Mouse (Mus musculus) telencephalon, adult 2 months (tissue): ENCODE measurements around the gene Mcts2.
"Not testable (repeated sequence)": the region's sequence is repeated elsewhere in the genome, so short reads cannot be mapped to it uniquely, and the experiment has no call there.

Experiments
- DNase-seq: peaks from one replicate; pipeline ENCODE4 v3.0.0-alpha.2; 2011; ENCODE audit warnings: low read depth, low spot score

The Mcts2 gene

GRCm38 (mm10) chr2:152686806-152687267, at the start of gene Mcts2:
TSS of gene Mcts2 (plus strand) at chr2:152687035.
- DNase-seq = peak; percentile 98

- no peak for DNase-seq
These were observed 49.5 kb upstream of the Mcts2 start for GRCm38 (mm10) chr2:152637381-152637780.

GRCm38 (mm10) chr2:152638865-152639264, 48.0 kb upstream of the Mcts2 start:
- DNase-seq = no peak

GRCm38 (mm10) chr2:152639406-152640113, 47.3 kb upstream of the Mcts2 start:
- no peak for DNase-seq

- DNase-seq = no peak
These were observed 33.8 kb upstream of the Mcts2 start for GRCm38 (mm10) chr2:152652901-152653620.

- DNase-seq = peak; percentile 93
These were observed 32.7 kb upstream of the Mcts2 start for GRCm38 (mm10) chr2:152653874-152654715.

GRCm38 (mm10) chr2:152657398-152657797, 29.4 kb upstream of the Mcts2 start:
- DNase-seq = no peak

GRCm38 (mm10) chr2:152661163-152661562, 25.7 kb upstream of the Mcts2 start:
- DNase-seq = no peak

- not testable (repeated sequence) for DNase-seq
These were observed 20.6 kb upstream of the Mcts2 start for GRCm38 (mm10) chr2:152666191-152666590.

GRCm38 (mm10) chr2:152669256-152669638, 17.6 kb upstream of the Mcts2 start, which contains the start of gene H13:
TSS of gene H13 (plus strand) at chr2:152669461.
- DNase-seq = peak; percentile 87

GRCm38 (mm10) chr2:152669639-152670484, 17.0 kb upstream of the Mcts2 start:
- no peak for DNase-seq

- no peak for DNase-seq
These were observed 15.7 kb upstream of the Mcts2 start for GRCm38 (mm10) chr2:152670983-152671641.

- DNase-seq = peak; percentile 66
These were observed 15.2 kb upstream of the Mcts2 start for GRCm38 (mm10) chr2:152671642-152671999.

- DNase-seq = no peak
These were observed 14.7 kb upstream of the Mcts2 start for GRCm38 (mm10) chr2:152672166-152672565.

GRCm38 (mm10) chr2:152674148-152674547, 12.7 kb upstream of the Mcts2 start:
- no peak for DNase-seq

GRCm38 (mm10) chr2:152675252-152675791, 11.5 kb upstream of the Mcts2 start:
- no peak for DNase-seq

- DNase-seq = peak; percentile 51
These were observed 8.5 kb upstream of the Mcts2 start for GRCm38 (mm10) chr2:152678302-152678701.

- no peak for DNase-seq
These were observed 7.9 kb upstream of the Mcts2 start for GRCm38 (mm10) chr2:152678925-152679324.

GRCm38 (mm10) chr2:152679701-152680355, 7.0 kb upstream of the Mcts2 start:
- DNase-seq = no peak

GRCm38 (mm10) chr2:152683086-152683485, 3.7 kb upstream of the Mcts2 start:
- no peak for DNase-seq
